Mouse (Mus musculus): ENCODE measurements around the gene Map3k5. TPM values are rescaled to one million over a fixed set of nuclear protein-coding genes. Genes with fewer than 3 reads are reported as not detected.

The Map3k5 gene
- polyA plus RNA-seq, 1 experiment from 2014 or later, result 2.5 TPM

GRCm38 (mm10) chr10:19996151-19996550 lies 61.9 kb downstream of the Map3k5 start:
- H3K9me3 ChIP-seq (ENCODE audit: control insufficient read depth, low read length), result no peaks in the 10 kb centered on the region
- H3K4me1 ChIP-seq (ENCODE audit: control insufficient read depth, insufficient read depth, low read length), result no peaks in the 10 kb centered on the region
- H3K27me3 ChIP-seq (replicated peaks; ENCODE audit: control insufficient read depth, insufficient read depth, low read length), result no peaks in the 10 kb centered on the region
- ATAC-seq (ENCODE audit: low read depth) (no peak), DNase-seq (ENCODE audit: low spot score) (no peak)
- no peaks in the 10 kb centered on the region for H3K36me3 ChIP-seq (ENCODE audit: control insufficient read depth, insufficient read depth, low read length)
- 64% methylated on average over 3 of the region's 3 CpGs for WGBS
- H3K4me3 ChIP-seq (ENCODE audit: low read depth, low read length), result no peak overlapping the region
- H3K27ac ChIP-seq (replicated peaks; ENCODE audit: low read depth, low read length), result no peak overlapping the region
- no peak overlapping the region for H3K9ac ChIP-seq (ENCODE audit: low read depth, low read length)
- no peak overlapping the region for H3K4me2 ChIP-seq (ENCODE audit: low read depth, low read length)

- Histone ChIP-seq H3K27me3 (replicated peaks; ENCODE audit: control insufficient read depth, insufficient read depth, low read length) (no peaks in the 10 kb centered on the region), H3K27ac (replicated peaks; ENCODE audit: low read depth, low read length) (no peak overlapping the region), H3K36me3 (ENCODE audit: control insufficient read depth, insufficient read depth, low read length) (no peaks in the 10 kb centered on the region), H3K4me2 (ENCODE audit: low read depth, low read length) (no peak overlapping the region), H3K4me3 (ENCODE audit: low read depth, low read length) (no peak overlapping the region), H3K9ac (ENCODE audit: low read depth, low read length) (no peak overlapping the region), H3K9me3 (ENCODE audit: control insufficient read depth, low read length) (no peaks in the 10 kb centered on the region), H3K4me1 (ENCODE audit: control insufficient read depth, insufficient read depth, low read length) (0 out of 2 replicates have a peak, but pooled peaks cover 4% of the 10 kb centered on the region)
- no peak for ATAC-seq (ENCODE audit: low read depth)
- DNase-seq (ENCODE audit: low spot score), result no peak
- 66% methylated on average over 4 of the region's 4 CpGs for WGBS
Observed at GRCm38 (mm10) chr10:19999703-20000407, 65.6 kb downstream of the Map3k5 start.

- no peak overlapping the region for H3K4me2 ChIP-seq (ENCODE audit: low read depth, low read length)
- ATAC-seq (ENCODE audit: low read depth) (no peak), DNase-seq (ENCODE audit: low spot score) (no peak)
- H3K4me1 ChIP-seq (ENCODE audit: control insufficient read depth, insufficient read depth, low read length), result 0 out of 2 replicates have a peak, but pooled peaks cover 4% of the 10 kb centered on the region
- H3K27me3 ChIP-seq (replicated peaks; ENCODE audit: control insufficient read depth, insufficient read depth, low read length), result no peaks in the 10 kb centered on the region
- no peaks in the 10 kb centered on the region for H3K9me3 ChIP-seq (ENCODE audit: control insufficient read depth, low read length)
- H3K27ac ChIP-seq (replicated peaks; ENCODE audit: low read depth, low read length), result no peak overlapping the region
- WGBS, result 71% methylated on average over 8 of the region's 8 CpGs
- H3K9ac ChIP-seq (ENCODE audit: low read depth, low read length), result no peak overlapping the region
- no peaks in the 10 kb centered on the region for H3K36me3 ChIP-seq (ENCODE audit: control insufficient read depth, insufficient read depth, low read length)
- no peak overlapping the region for H3K4me3 ChIP-seq (ENCODE audit: low read depth, low read length)
Observed at GRCm38 (mm10) chr10:20000408-20000770, 66.1 kb downstream of the Map3k5 start.

- Histone ChIP-seq H3K27me3 (replicated peaks; ENCODE audit: control insufficient read depth, insufficient read depth, low read length) (no peaks in the 10 kb centered on the region), H3K27ac (replicated peaks; ENCODE audit: low read depth, low read length) (no peak overlapping the region), H3K4me2 (ENCODE audit: low read depth, low read length) (no peak overlapping the region), H3K4me1 (ENCODE audit: control insufficient read depth, insufficient read depth, low read length) (0 out of 2 replicates have a peak, but pooled peaks cover 4% of the 10 kb centered on the region), H3K9me3 (ENCODE audit: control insufficient read depth, low read length) (no peaks in the 10 kb centered on the region), H3K36me3 (ENCODE audit: control insufficient read depth, insufficient read depth, low read length) (no peaks in the 10 kb centered on the region), H3K9ac (ENCODE audit: low read depth, low read length) (no peak overlapping the region), H3K4me3 (ENCODE audit: low read depth, low read length) (no peak overlapping the region)
- no peak for DNase-seq (ENCODE audit: low spot score)
- no peak for ATAC-seq (ENCODE audit: low read depth)
- WGBS, result 36% methylated on average over 5 of the region's 5 CpGs
Observed at GRCm38 (mm10) chr10:20001990-20002389, 67.7 kb downstream of the Map3k5 start.

- no peak overlapping the region for H3K4me2 ChIP-seq (ENCODE audit: low read depth, low read length)
- WGBS, result 43% methylated on average over 5 of the region's 5 CpGs
- no peaks in the 10 kb centered on the region for H3K36me3 ChIP-seq (ENCODE audit: control insufficient read depth, insufficient read depth, low read length)
- no peak for DNase-seq (ENCODE audit: low spot score)
- no peaks in the 10 kb centered on the region for H3K27me3 ChIP-seq (replicated peaks; ENCODE audit: control insufficient read depth, insufficient read depth, low read length)
- 0 out of 2 replicates have a peak, but pooled peaks cover 4% of the 10 kb centered on the region for H3K4me1 ChIP-seq (ENCODE audit: control insufficient read depth, insufficient read depth, low read length)
- no peak overlapping the region for H3K4me3 ChIP-seq (ENCODE audit: low read depth, low read length)
- ATAC-seq (ENCODE audit: low read depth), result no peak
- no peaks in the 10 kb centered on the region for H3K9me3 ChIP-seq (ENCODE audit: control insufficient read depth, low read length)
- H3K27ac ChIP-seq (replicated peaks; ENCODE audit: low read depth, low read length), result no peak overlapping the region
- no peak overlapping the region for H3K9ac ChIP-seq (ENCODE audit: low read depth, low read length)
Observed at GRCm38 (mm10) chr10:20003006-20003405, 68.7 kb downstream of the Map3k5 start.

- 0 out of 2 replicates have a peak, but pooled peaks cover 4% of the 10 kb centered on the region for H3K4me1 ChIP-seq (ENCODE audit: control insufficient read depth, insufficient read depth, low read length)
- no peaks in the 10 kb centered on the region for H3K9me3 ChIP-seq (ENCODE audit: control insufficient read depth, low read length)
- H3K36me3 ChIP-seq (ENCODE audit: control insufficient read depth, insufficient read depth, low read length), result no peaks in the 10 kb centered on the region
- H3K27ac ChIP-seq (replicated peaks; ENCODE audit: low read depth, low read length), result no peak overlapping the region
- WGBS, result 51% methylated on average over 4 of the region's 4 CpGs
- H3K4me3 ChIP-seq (ENCODE audit: low read depth, low read length), result no peak overlapping the region
- no peak overlapping the region for H3K9ac ChIP-seq (ENCODE audit: low read depth, low read length)
- ATAC-seq (ENCODE audit: low read depth) (no peak), DNase-seq (ENCODE audit: low spot score) (no peak)
- no peak overlapping the region for H3K4me2 ChIP-seq (ENCODE audit: low read depth, low read length)
- no peaks in the 10 kb centered on the region for H3K27me3 ChIP-seq (replicated peaks; ENCODE audit: control insufficient read depth, insufficient read depth, low read length)
Observed at GRCm38 (mm10) chr10:20004786-20005185, 70.5 kb downstream of the Map3k5 start.

GRCm38 (mm10) chr10:20005491-20005952 lies 71.2 kb downstream of the Map3k5 start:
- no peak overlapping the region for H3K9ac ChIP-seq (ENCODE audit: low read depth, low read length)
- WGBS, result 91% methylated on average over 6 of the region's 6 CpGs
- no peaks in the 10 kb centered on the region for H3K9me3 ChIP-seq (ENCODE audit: control insufficient read depth, low read length)
- DNase-seq (ENCODE audit: low spot score) (no peak), ATAC-seq (ENCODE audit: low read depth) (no peak)
- no peaks in the 10 kb centered on the region for H3K27me3 ChIP-seq (replicated peaks; ENCODE audit: control insufficient read depth, insufficient read depth, low read length)
- H3K27ac ChIP-seq (replicated peaks; ENCODE audit: low read depth, low read length), result no peak overlapping the region
- H3K4me1 ChIP-seq (ENCODE audit: control insufficient read depth, insufficient read depth, low read length), result 0 out of 2 replicates have a peak, but pooled peaks cover 4% of the 10 kb centered on the region
- H3K4me3 ChIP-seq (ENCODE audit: low read depth, low read length), result no peak overlapping the region
- H3K36me3 ChIP-seq (ENCODE audit: control insufficient read depth, insufficient read depth, low read length), result no peaks in the 10 kb centered on the region
- no peak overlapping the region for H3K4me2 ChIP-seq (ENCODE audit: low read depth, low read length)

- H3K4me2 ChIP-seq (ENCODE audit: low read depth, low read length), result no peak overlapping the region
- ATAC-seq (ENCODE audit: low read depth) (no peak), DNase-seq (ENCODE audit: low spot score) (no peak)
- H3K4me1 ChIP-seq (ENCODE audit: control insufficient read depth, insufficient read depth, low read length), result 0 out of 2 replicates have a peak, but pooled peaks cover 4% of the 10 kb centered on the region
- no peak overlapping the region for H3K27ac ChIP-seq (replicated peaks; ENCODE audit: low read depth, low read length)
- H3K27me3 ChIP-seq (replicated peaks; ENCODE audit: control insufficient read depth, insufficient read depth, low read length), result no peaks in the 10 kb centered on the region
- H3K36me3 ChIP-seq (ENCODE audit: control insufficient read depth, insufficient read depth, low read length), result no peaks in the 10 kb centered on the region
- no peak overlapping the region for H3K4me3 ChIP-seq (ENCODE audit: low read depth, low read length)
- 71% methylated on average over 17 of the region's 17 CpGs for WGBS
- H3K9me3 ChIP-seq (ENCODE audit: control insufficient read depth, low read length), result no peaks in the 10 kb centered on the region
- H3K9ac ChIP-seq (ENCODE audit: low read depth, low read length), result no peak overlapping the region
Observed at GRCm38 (mm10) chr10:20006333-20007093, 72.2 kb downstream of the Map3k5 start.
